Mouse (Mus musculus) hindbrain, embryonic 14.5 days (tissue): ENCODE measurements around the gene C2. TPM values are rescaled to one million over a fixed set of nuclear protein-coding genes. Genes with fewer than 3 reads are reported as not detected.
A peak's percentile ranks its signal among the peaks of the same experiment; 100 is the strongest.

Experiments used
- ATAC-seq: fragments of 200-750 bp; cut with Nextera tagmentation; 2 replicates; pipeline ENCODE4 v1.8.0; 2017; ENCODE audit warnings: moderate number of reproducible peaks, mild to moderate bottlenecking, moderate TSS enrichment, moderate library complexity; ENCODE audit not compliant: low FRiP score
- DNase-seq: peaks from one replicate; pipeline ENCODE4 v3.0.0-alpha.2; 2015; ENCODE audit warnings: low spot score
- H3K27ac ChIP-seq: fragments of 300-500 bp; sonication (generic); 2 replicates; pipeline ENCODE4 v1.5.1; 2014; ENCODE audit warnings: mild to moderate bottlenecking, moderate library complexity
- H3K27me3 ChIP-seq: fragments of 300-500 bp; sonication (generic); 2 replicates; pipeline ENCODE4 v1.6.1; 2014; ENCODE audit warnings: mild to moderate bottlenecking, low read length, mixed read lengths; ENCODE audit not compliant: control insufficient read depth, insufficient read depth
- H3K36me3 ChIP-seq: fragments of 300-500 bp; sonication (generic); replicated peaks from 2 replicates; pipeline ENCODE4 v1.6.1; 2014; ENCODE audit not compliant: control insufficient read depth, insufficient read depth
- H3K4me1 ChIP-seq: fragments of 300-500 bp; sonication (generic); replicated peaks from 2 replicates; pipeline ENCODE4 v1.6.1; 2014; ENCODE audit warnings: antibody characterized with exemption, low read length, mixed read lengths; ENCODE audit not compliant: control insufficient read depth, insufficient read depth
- H3K4me2 ChIP-seq: fragments of 300-500 bp; sonication (generic); replicated peaks from 2 replicates; pipeline ENCODE4 v1.6.1; 2014; ENCODE audit warnings: mild to moderate bottlenecking, moderate library complexity
- H3K4me3 ChIP-seq: fragments of 300-500 bp; sonication (generic); replicated peaks from 2 replicates; pipeline ENCODE4 v1.5.1; 2014; ENCODE audit warnings: mild to moderate bottlenecking, low read length
- H3K9ac ChIP-seq: fragments of 300-500 bp; sonication (generic); 2 replicates; pipeline ENCODE4 v1.6.1; 2014
- H3K9me3 ChIP-seq: fragments of 300-500 bp; sonication (generic); 2 replicates; pipeline ENCODE4 v1.6.1; 2016; ENCODE audit warnings: low read length; ENCODE audit not compliant: control insufficient read depth
- WGBS: fragments of 180-500 bp; shearing (Covaris S2); extraction: QIAGEN DNeasy Blood & Tissue Kit; methylation state at CpG from one replicate; pipeline ENCODE4 v1.1.7; 2014; 5-methylcytosine and 5-hydroxymethylcytosine counted together
- polyA plus RNA-seq: library from polyadenylated mRNA; unstranded; fragments of >200 nt; fragmentation: Nextera tagmentation; extraction: Ambion mirVana; gene quantifications from 2 replicates; pipeline ENCODE4 v1.2.1, GENCODE M21; 2014

Gene C2
- polyA plus RNA-seq, 1 experiment from 2014 or later, result 1.8 TPM

GRCm38 (mm10) chr17:34865981-34866380 lies 32.1 kb downstream of the C2 start:
- Histone ChIP-seq H3K9ac (no peak overlapping the region), H3K27me3 (no peaks in the 10 kb centered on the region), H3K9me3 (no peaks in the 10 kb centered on the region), H3K4me1 (no peaks in the 10 kb centered on the region), H3K27ac (no peak overlapping the region), H3K4me3 (no peak overlapping the region), H3K4me2 (no peak overlapping the region), H3K36me3 (no peaks in the 10 kb centered on the region)
- no peak for DNase-seq
- no peak for ATAC-seq
- 69% methylated on average over 7 of the region's 7 CpGs for WGBS

GRCm38 (mm10) chr17:34862416-34863081 lies 35.5 kb downstream of the C2 start, which contains the start of gene Cfb:
TSS of gene Cfb (minus strand) at chr17:34862518.
- 75% methylated on average over 8 of the region's 8 CpGs for WGBS
- Histone ChIP-seq H3K27me3 (no peaks in the 10 kb centered on the region), H3K4me1 (no peaks in the 10 kb centered on the region), H3K36me3 (peaks cover 5% of the 10 kb centered on the region; the same call in 1 of the 2 replicates), H3K9me3 (no peaks in the 10 kb centered on the region), H3K9ac (no peak within 1 kb of the TSS), H3K4me3 (no peak within 1 kb of the TSS), H3K4me2 (no peak within 1 kb of the TSS), H3K27ac (no peak within 1 kb of the TSS)
- DNase-seq (no peak), ATAC-seq (no peak)

DNA sequence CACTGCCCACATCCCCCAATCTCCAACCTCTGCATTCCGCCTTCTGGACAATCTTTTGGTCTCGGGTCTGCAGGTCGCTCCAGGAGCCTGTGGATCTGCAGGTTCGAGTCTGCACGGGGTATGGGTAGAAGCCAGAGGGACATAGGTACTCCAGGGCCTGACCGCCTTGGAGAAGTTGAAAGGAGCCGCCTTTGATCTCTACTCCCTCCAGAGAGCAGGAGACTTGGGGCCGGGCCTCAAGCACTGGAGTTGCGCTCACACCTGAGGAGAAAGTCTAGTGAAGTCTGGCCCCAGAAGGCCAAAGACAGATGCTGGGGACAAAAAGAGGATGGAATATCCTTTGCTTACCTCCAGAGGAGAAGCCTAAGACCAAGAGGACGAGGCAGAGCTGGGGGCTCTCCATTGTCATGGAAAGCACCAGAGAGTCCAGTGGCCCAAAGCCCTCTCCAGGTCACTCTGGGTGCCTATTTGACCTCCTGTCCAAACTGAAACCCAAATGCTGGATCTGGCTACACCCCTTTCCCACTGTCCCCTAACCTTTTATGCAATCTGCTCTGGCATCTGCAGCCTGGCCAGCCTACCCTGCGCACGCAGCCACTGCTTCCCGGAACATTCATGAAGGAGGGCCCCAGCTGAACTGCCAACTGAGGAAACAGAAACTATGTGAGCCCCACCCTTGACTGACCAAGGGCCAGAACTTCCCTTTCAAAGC lies 36.2 kb downstream of the C2 start:
- 73% methylated on average over 13 of the region's 13 CpGs for WGBS
- H3K36me3 ChIP-seq, result peaks cover 12% of the 10 kb centered on the region

GRCm38 (mm10) chr17:34860514-34860913 lies 37.6 kb downstream of the C2 start:
- Histone ChIP-seq H3K9ac (no peak overlapping the region), H3K4me1 (no peaks in the 10 kb centered on the region), H3K36me3 (peaks cover 25% of the 10 kb centered on the region), H3K27me3 (no peaks in the 10 kb centered on the region), H3K9me3 (no peaks in the 10 kb centered on the region), H3K27ac (no peak overlapping the region), H3K4me2 (no peak overlapping the region), H3K4me3 (no peak overlapping the region)
- DNase-seq (no peak), ATAC-seq (no peak)
- WGBS, result 91% methylated on average over 9 of the region's 9 CpGs

More for the DNA sequence above, 36.2 kb downstream of the C2 start:
- DNase-seq, result no peak
- no peaks in the 10 kb centered on the region for H3K27me3 ChIP-seq
- no peak overlapping the region for H3K4me2 ChIP-seq
- no peaks in the 10 kb centered on the region for H3K4me1 ChIP-seq
- H3K27ac ChIP-seq, result no peak overlapping the region
- no peaks in the 10 kb centered on the region for H3K9me3 ChIP-seq
- no peak overlapping the region for H3K4me3 ChIP-seq
- no peak overlapping the region for H3K9ac ChIP-seq
- no peak for ATAC-seq

- H3K27ac ChIP-seq, result no peak overlapping the region
- no peaks in the 10 kb centered on the region for H3K27me3 ChIP-seq
- H3K36me3 ChIP-seq, result peaks cover 44% of the 10 kb centered on the region
- H3K4me2 ChIP-seq, result no peak overlapping the region
- no peak for ATAC-seq
- H3K4me3 ChIP-seq, result no peak overlapping the region
- no peaks in the 10 kb centered on the region for H3K4me1 ChIP-seq
- H3K9ac ChIP-seq, result no peak overlapping the region
- DNase-seq, result no peak
- 86% methylated on average over 4 of the region's 4 CpGs for WGBS
- H3K9me3 ChIP-seq, result no peaks in the 10 kb centered on the region
These were observed 39.4 kb downstream of the C2 start for GRCm38 (mm10) chr17:34858670-34859069.

DNA sequence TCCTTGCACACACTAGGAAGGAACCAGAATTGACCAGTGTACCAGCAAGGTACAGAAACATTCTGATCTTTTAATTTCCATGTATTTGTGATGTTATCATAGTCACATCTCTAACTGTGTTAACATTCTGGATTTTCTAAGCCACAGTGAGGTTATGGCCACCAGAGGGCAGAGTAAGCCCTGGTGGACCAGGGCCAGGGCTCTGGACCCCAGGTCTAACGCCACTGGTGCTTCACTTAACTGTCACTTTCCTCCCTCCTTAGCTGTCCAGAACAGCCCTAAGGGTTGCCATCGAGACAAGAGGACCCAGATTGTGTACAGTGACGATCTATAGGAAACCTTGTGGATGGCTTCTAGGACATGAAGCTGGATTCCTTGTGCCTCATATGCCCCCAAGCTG lies 42.2 kb downstream of the C2 start:
- Histone ChIP-seq H3K27ac (no peak overlapping the region), H3K9me3 (no peaks in the 10 kb centered on the region), H3K27me3 (no peaks in the 10 kb centered on the region), H3K4me3 (no peak overlapping the region), H3K36me3 (peaks cover 59% of the 10 kb centered on the region), H3K9ac (no peak overlapping the region), H3K4me2 (no peak overlapping the region), H3K4me1 (peaks cover 12% of the 10 kb centered on the region)
- 45% methylated on average over 3 of the region's 3 CpGs for WGBS
- ATAC-seq (no peak), DNase-seq (peak; percentile 72)

DNA sequence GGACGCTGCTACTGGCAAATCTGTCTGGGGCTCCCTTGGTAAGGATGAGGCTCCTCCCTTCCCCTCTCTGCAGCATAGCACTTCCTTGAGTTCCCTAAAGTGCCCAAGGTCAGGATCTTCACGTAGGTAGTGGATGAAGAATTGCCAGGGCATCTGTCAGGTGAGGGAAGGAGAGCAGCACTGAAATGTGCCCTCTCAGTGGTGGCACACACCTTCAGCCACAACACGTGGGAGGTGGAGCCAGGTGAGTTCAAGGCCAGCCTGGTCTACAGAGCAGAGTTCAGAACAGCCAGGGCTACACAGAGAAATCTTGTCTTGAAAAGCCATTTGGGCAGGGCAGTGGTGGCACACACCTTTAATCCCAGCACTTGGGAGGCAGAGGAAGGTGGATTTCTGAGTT lies 43.3 kb downstream of the C2 start:
- ATAC-seq, result no peak
- Histone ChIP-seq H3K27me3 (no peaks in the 10 kb centered on the region), H3K36me3 (peaks cover 59% of the 10 kb centered on the region), H3K4me2 (no peak overlapping the region), H3K9me3 (no peaks in the 10 kb centered on the region), H3K9ac (no peak overlapping the region), H3K27ac (no peak overlapping the region), H3K4me1 (peaks cover 13% of the 10 kb centered on the region), H3K4me3 (no peak overlapping the region)
- 84% methylated on average over 3 of the region's 3 CpGs for WGBS
- no peak for DNase-seq

DNA sequence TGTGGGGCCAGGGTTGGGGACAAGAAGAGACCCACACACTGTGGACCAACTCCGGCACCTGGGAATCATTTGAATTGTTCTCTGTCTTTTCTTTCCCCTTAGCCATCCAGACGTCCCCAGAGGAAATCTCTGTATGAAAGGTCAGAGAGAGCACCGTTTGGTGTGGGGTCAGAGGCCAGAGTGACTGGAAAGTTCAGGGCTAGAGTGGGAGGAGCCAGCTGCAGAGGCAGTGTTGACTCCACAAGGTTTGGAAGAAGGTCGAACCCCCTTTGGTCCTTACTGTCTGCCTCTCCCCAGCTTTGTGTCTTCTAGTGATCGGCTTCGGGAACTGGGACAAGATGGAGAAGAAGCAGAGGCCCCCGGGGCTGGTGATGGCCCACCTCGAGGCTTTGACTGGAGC lies 44.6 kb downstream of the C2 start:
- H3K4me2 ChIP-seq, result no peak overlapping the region
- H3K27ac ChIP-seq, result no peak overlapping the region
- peaks cover 59% of the 10 kb centered on the region for H3K36me3 ChIP-seq
- 78% methylated on average over 8 of the region's 8 CpGs for WGBS
- H3K4me3 ChIP-seq, result no peak overlapping the region
- DNase-seq (no peak), ATAC-seq (no peak)
- peaks cover 20% of the 10 kb centered on the region for H3K4me1 ChIP-seq
- no peaks in the 10 kb centered on the region for H3K27me3 ChIP-seq
- H3K9ac ChIP-seq, result no peak overlapping the region
- H3K9me3 ChIP-seq, result no peaks in the 10 kb centered on the region

GRCm38 (mm10) chr17:34850517-34851125 lies 47.4 kb downstream of the C2 start:
- H3K9me3 ChIP-seq, result no peaks in the 10 kb centered on the region
- no peaks in the 10 kb centered on the region for H3K27me3 ChIP-seq
- H3K4me1 ChIP-seq, result peaks cover 20% of the 10 kb centered on the region
- peak overlapping the region; percentile 58 for H3K4me3 ChIP-seq
- H3K9ac ChIP-seq, result peak overlapping the region; percentile 77
- H3K27ac ChIP-seq, result no peak overlapping the region
- DNase-seq (no peak), ATAC-seq (peak; percentile 0; the same call in 1 of the 2 replicates)
- H3K36me3 ChIP-seq, result peaks cover 62% of the 10 kb centered on the region
- 4% methylated on average over 25 of the region's 25 CpGs for WGBS
- H3K4me2 ChIP-seq, result peak overlapping the region; percentile 93
